Mouse (Mus musculus) ES-Bruce4 (cell line): Measurements from ENCODE around the gene Baiap2.

Experiments used
- CTCF ChIP-seq: IDR thresholded peaks from one replicate; pipeline ENCODE4 v1.8.1; 2011; ENCODE audit warnings: low read depth, low read length
- EP300 ChIP-seq: IDR thresholded peaks from 2 replicates; pipeline ENCODE4 v1.6.1; 2011; ENCODE audit warnings: low read depth, low read length; ENCODE audit not compliant: insufficient read depth
- POLR2A ChIP-seq: IDR thresholded peaks from one replicate; pipeline ENCODE4 v1.8.1; 2011; ENCODE audit warnings: low read length; ENCODE audit not compliant: insufficient read depth

- TF ChIP-seq POLR2A (no peak), CTCF (no peak), EP300 (no peak)
Measured at GRCm38 (mm10) chr11:119893667-119894236, 48.8 kb upstream of the Baiap2 start.
